Mouse (Mus musculus) c-Kit-positive CD71-positive TER-119-negative erythroid progenitor cells, embryonic 14.5 days (primary cell): ENCODE measurements around the gene Smco3.

ENCODE experiments used
- DNase-seq: peaks from one replicate; pipeline ENCODE4 v3.0.0-alpha.2; 2013; ENCODE audit warnings: low read depth

The Smco3 gene

GRCm38 (mm10) chr6:136845706-136846480 lies 10.6 kb upstream of the Smco3 start:
- no peak for DNase-seq

GRCm38 (mm10) chr6:136844903-136845302 lies 9.7 kb upstream of the Smco3 start:
- DNase-seq: no peak

GRCm38 (mm10) chr6:136837323-136837722 lies 2.1 kb upstream of the Smco3 start:
- DNase-seq: no peak

- no peak for DNase-seq
Measured at GRCm38 (mm10) chr6:136831712-136832111, 3.5 kb downstream of the Smco3 start.

DNA sequence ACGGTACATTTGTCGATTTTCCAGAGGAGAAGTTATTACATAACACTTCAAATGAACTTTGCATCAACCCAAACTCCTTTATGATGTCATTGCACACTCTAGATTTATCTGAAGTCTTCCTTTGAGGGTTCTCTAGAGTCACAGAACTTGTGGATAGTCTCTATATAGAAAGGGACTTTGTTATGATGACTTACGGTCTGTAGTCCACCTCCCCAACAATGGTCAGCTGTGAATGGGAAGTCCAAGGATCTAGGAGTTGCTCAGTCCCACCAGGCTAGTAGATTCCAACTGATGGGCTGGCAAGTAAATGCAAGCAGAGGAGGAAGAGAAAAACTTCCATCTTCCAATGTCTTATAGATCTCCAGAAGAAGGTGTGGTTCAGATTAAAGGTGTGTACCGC lies 6.6 kb downstream of the Smco3 start:
- DNase-seq: no peak

GRCm38 (mm10) chr6:136827881-136828561 lies 7.2 kb downstream of the Smco3 start, which contains the start of gene Wbp11:
TSS of gene Wbp11 (minus strand) at chr6:136828233.
- DNase-seq: peak; percentile 93

DNA sequence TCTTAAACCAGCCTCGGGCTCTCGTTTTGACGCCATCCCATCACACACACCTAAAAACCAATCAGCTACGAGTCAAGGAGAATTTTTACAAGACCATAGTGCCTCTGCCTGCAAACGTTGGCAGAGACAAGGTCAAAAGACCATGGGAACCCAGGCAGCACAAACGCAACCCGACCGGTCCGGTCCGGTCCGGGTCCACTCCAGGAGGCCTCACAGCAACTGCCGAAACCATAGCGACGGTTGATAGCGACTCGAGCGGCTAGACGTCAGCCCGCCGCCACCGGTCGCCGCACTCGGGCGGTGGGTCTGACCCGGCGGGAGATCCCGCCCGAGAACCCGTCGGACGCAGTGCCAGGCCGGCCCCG lies 7.8 kb downstream of the Smco3 start, which contains the start of gene BC049715:
TSS of gene BC049715 (plus strand) at position 111 of the 365 bp plus-strand sequence.
- DNase-seq: no peak

- DNase-seq: no peak
Measured at GRCm38 (mm10) chr6:136827116-136827515, 8.1 kb downstream of the Smco3 start.

DNA sequence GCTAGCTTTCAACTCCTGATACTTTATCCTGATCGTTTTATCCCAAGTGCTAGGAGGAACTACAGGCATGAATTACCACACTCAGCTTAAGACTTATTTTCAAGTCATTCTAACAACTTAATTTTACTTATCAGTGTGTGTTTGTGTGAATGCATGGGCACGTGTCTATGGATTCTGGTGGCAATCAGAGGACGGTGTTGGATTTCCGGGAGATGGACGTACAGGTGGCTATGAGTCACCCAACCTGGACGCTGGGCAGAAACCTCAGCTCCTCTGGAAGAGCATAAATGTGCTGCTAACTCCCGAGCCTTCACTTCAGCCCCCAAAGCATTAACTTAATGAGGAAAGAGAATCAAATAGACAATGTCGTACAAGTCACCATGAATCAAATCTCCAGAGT lies 10.3 kb downstream of the Smco3 start:
- DNase-seq: no peak

GRCm38 (mm10) chr6:136821086-136821485 lies 14.2 kb downstream of the Smco3 start:
- no peak for DNase-seq

DNA sequence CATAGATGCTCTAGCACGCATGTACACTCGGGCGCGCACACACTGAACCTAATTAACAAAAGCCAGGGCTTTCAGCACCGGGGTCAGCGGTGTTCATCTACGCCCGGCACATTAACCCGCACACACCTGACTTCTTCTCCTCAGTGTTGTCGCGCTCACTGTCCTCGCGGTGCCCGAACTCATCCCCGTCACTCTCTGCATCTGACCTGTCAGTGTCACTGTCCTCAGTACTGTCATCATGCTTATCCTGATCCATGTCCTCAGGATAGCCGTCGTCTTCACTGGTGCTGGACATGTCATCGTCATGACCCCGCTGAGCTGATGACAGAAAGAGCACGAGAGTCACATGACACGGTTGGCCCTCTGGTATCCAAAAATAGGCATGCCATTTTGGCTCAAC lies 14.9 kb downstream of the Smco3 start:
- no peak for DNase-seq

GRCm38 (mm10) chr6:136817549-136817948 lies 17.7 kb downstream of the Smco3 start:
- DNase-seq: no peak

GRCm38 (mm10) chr6:136816826-136817225 lies 18.4 kb downstream of the Smco3 start:
- DNase-seq: no peak

DNA sequence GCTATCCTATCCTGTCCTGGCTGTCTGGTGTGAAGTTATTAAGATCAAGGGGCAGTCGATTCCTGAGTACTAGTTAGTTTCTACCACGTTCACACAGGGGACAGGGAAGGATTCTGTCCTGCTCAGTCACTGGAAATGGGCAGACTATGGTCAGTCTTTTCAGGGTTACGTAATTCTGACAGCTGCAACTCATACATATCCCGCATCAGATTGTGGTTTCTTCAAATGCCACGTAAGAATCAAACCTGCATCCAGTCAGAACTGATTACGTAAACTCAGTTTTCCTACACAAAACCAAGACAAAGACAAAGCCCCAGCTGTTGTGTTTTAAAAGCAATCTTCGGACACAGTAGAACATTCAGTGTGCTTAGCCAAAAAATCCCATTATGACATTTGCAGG lies 19.9 kb downstream of the Smco3 start:
- no peak for DNase-seq

- DNase-seq: no peak
Measured at GRCm38 (mm10) chr6:136813117-136813516, 22.1 kb downstream of the Smco3 start.

DNA sequence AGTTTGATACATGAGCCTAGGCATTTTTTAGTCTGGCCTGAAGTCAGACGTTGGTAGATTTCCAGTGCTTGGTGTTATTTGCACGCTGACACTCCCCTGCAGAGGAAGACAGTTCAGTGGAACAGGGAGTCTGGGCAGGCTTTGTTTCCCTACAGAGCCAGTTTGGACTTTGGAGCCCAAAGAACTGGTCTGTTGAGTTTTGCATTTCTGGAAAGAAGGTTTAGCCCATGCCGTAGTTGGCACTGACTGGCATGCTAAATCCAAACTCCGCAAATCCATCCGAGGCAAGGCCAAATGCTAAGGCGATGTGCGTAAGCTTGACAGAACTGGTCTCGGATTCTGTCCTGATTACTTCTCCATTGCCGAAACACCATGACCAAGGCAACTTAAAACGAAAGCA lies 24.1 kb downstream of the Smco3 start:
- no peak for DNase-seq

DNA sequence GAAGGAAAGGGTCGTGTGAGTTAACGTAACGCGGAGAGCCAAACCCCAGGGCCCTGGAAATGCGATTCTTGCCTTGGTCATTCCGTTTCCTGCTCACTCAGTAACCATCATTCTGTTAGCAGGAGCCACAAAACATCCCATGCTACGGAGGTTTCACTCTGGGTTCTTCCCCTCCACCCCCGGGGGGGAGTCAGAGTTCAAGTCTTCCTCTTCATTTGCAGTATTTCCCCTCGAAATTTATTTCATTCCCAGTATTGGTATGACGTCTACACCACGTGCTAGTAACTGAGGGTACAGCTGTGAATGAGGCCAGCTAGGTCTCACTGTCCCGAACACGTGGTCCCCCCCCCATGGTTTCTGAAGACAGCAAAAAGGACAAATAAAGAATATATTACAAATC lies 25.6 kb downstream of the Smco3 start:
- no peak for DNase-seq

DNA sequence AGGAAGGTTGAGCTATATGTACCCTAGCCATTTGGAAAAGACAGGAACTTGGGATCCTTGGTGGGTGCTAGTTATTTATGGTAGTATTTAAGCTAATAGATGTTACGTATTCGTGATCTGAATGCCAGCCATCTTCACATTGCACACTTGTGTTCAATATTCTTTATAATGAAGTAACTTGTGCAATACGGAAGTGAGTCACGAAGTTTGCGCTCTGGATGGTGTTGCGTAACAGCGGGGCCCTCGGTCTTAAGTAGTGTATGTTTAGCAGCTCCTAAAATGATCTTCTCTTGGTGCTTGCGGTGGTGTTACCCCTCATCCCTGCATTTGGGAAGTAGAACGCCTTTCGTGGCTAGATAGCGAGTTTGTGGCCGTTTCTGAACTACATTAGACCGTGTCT lies 26.2 kb downstream of the Smco3 start:
- peak; percentile 63 for DNase-seq

DNA sequence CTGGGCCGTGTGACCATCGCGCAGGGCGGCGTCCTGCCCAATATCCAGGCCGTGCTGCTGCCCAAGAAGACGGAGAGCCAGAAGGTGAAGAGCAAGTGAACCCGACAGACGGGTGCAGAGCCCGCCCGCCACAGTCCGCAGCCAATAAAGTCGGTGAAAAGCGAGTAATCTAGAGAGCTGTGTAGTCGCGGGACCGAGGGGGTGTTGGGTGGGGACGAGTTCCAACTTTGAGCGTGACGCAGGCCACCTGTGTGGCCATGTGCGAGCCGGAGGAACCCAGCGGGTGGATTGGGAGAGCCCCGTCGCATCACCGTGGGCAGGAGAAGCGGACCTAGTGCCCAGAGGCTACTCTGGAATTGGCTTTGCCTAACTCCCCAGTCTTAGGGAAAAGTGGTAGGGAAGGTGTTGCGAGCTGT lies 26.6 kb downstream of the Smco3 start:
- no peak for DNase-seq

DNA sequence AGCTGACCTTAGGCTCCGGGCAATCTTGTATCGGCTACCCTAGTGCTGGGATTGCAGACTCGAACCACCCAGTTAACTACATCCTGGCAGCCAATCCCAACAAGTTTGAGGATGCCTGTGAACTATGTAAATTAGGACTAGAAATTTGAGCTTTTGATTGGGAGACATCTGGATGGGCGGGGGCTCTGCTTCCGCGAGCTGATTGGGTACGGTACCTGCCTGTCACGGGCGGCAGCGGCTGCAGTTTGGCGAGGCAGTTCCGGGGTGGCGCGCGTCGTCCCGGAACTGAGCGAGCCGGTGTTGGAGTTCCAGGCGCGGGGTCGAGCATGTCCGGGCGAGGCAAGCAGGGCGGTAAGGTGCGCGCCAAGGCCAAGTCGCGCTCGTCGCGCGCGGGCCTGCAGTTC lies 27.2 kb downstream of the Smco3 start, which contains the start of gene H2afj:
TSS of gene H2afj (plus strand) at position 231 of the 404 bp plus-strand sequence.
- peak; percentile 92 for DNase-seq

DNA sequence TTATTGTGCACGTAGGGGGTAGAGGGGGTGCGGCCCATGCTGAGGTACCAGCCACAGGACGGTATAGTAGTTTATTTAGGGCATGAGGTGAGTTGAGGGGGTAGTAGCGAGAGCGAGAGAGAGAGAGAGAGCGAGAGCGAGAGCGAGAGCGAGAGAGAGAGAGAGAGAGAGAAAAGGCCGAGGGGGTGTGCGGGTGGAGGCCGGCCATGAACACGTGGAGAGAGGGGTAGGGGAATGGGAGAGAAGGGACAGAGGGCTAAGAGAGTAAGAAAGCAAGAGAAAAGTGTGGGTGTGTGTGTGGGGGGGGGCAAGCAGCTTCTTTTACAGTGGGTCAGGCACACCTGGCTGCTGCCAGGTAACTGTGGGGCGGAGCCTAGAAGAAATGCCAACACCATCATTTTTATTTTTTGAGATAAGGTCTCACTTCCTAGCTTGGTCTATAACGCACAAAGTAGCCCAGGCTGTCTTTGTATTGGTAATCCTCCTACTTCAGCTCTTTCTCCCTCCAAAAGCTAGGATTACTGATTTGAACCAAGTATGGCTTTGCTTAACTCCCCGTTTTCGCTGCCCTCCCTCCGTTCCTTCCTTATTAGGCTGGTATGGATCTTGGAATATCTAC lies 27.7 kb downstream of the Smco3 start:
- no peak for DNase-seq

DNA sequence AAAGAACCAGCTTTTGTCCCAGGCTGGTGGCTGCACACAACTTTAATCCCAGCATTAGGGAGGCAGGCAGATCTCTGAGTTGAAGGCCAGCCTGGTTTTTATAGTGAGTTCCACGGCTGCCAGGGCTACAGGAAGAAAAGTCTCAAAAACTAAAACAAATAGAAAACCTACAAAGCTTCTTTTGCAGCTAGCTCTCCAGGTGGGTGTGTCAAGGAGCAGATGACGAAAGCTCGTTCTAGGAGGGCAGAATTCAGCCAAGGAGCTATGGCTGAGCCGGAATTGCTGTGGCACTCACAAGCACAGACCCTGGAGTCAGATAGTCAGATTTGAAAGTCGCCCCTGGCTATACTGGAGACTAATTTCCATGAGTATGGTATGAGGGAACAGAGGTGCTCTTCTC lies 28.4 kb downstream of the Smco3 start:
- DNase-seq: no peak

DNA sequence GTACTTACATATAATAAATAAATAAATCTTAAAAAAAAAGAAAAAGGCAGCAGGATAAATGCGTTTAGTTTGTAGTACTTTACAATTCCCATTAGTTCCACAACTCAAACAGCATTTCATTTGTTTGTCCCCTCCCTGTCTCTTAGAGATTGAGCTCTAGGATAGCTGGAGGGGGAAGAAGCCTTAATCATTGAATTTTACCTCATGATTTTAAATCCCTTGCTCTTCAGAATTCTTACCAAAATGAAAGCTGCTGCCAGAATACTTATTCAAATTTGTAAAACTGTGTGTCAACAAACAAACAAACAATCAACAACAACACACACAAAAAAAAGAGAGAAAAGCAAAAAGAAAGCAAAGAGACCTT lies 29.9 kb downstream of the Smco3 start:
- DNase-seq: no peak
